Mouse (Mus musculus) layer of hippocampus, postnatal 25 days (tissue): ENCODE data around the gene Birc7. TPM values are rescaled to one million over a fixed set of nuclear protein-coding genes. Genes with fewer than 3 reads are reported as not detected.

Experiments
- DNase-seq, 2 experiments: peaks; one replicate each; pipeline ENCODE4 v3.0.0; 2022; ENCODE audit warnings: mixed read lengths in 2 of 2, low spot score in 1 of 2; ENCODE audit errors: extremely low spot score in 1 of 2
- total RNA-seq, 2 experiments: library from RNA; stranded (reverse); gene quantifications; 2 replicates each; pipeline ENCODE4 v1.2.3; 2021

Birc7 gene
- under 1 TPM in 1 of 2 experiments, not detected in 1; 0.22 TPM for total RNA-seq

GRCm38 (mm10) chr2:180928723-180929122, at the start of gene Birc7:
TSS of gene Birc7 (plus strand) at chr2:180929023.
- no peak for DNase-seq

DNA sequence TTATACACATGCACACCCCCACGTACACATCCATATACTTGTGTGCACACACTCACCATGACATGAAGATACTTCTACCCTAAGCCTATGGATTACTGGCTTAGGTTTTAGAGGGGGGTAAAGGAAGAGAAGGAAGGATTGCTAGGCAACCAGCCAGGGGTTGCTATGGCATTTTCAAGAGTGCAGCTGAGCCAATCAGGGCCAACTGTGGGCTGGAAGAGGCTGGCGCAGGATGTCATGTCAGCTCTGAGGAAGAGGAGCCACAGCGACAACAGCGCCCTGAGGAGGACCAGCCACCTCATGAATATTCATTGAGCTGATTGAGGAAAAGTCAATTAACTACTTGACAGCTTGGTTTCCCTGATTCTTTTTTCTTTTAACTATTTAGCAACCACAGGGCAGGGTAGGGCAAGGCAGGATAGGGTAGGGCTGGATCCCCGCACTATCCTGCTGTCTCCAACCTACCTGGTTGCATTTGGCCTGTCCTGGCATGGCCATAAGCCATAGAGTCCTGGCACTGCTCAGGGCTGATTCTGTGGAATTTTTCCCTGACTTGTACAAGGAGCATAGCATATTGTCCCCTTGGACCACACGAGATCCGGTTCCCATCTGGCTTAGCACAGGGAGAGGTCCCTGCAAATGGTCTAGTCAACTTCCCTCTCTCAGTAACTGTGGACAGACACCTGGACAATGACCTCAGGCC, 49.3 kb upstream of the Birc7 start:
- DNase-seq: no peak

- no peak for DNase-seq
These were observed 47.5 kb upstream of the Birc7 start for GRCm38 (mm10) chr2:180881281-180881680.

DNA sequence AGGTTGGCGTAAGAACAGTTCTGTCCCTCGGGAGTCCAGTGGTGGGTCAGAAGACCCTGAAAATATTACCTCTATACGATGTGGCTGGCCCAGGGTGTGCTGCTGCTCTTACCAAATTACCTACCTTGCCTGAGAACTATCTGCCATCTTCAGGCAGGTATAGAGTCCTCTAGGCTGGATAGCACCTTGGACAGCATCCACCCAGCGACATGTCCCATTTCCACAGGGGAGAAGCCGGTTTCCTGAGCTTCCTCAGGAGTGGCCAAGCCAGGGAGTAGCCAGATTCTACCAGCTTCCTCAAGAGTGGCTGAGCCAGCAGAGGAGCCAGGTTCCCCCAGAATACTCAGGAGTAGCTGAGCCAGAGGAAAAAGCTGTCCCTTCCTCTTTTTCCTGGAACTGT, 43.6 kb upstream of the Birc7 start:
- DNase-seq: no peak

DNA sequence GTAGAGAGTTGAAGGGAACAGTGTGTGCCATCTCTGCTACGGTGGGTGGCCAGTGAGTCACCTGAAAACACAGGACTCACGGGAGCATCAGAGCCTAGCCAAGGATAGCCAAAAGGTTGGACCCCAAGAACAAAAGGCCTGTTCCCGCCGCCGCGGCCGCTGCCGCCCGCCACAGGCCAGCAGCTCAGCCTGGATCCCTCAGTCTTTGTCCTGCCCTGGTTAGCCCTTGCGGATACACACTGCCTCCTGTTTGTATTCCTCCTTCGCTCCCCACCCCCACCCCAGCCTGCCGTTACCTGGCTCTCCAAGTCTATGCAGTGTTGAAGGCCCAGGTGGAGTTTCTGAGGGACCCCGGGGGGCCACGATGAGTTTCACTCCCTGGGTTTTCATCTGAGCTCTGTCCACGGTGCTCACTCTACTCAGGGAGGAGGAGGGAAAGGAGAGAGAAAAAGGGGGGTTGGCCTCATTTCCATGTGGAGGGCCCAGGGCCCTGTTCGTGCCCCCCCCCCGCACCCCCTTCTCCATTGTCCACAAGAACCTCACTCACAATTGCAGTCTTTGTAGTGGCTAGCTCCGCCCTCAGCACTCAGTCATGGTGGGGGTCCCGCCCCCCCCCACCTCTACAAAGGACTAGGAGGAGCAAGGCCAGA, 39.4 kb upstream of the Birc7 start:
- no peak for DNase-seq

DNA sequence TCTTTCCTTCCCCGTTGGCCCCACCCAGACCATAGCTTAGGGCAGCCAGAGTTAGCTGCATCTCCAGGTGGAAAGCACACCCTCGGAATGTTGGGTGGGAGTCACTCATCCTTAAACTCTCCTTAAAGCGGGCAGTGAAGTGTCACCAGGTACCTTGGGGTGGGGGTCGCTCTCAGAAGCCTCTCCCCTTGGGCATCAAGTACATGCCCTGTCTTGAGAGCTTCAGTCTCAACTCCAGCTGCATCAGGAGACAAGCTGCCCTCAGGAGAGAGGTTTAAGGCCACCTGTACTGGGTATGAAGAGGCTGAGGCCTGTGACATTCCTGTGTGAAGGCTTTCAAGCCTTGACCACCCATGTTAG, 38.9 kb upstream of the Birc7 start:
- no peak for DNase-seq

DNA sequence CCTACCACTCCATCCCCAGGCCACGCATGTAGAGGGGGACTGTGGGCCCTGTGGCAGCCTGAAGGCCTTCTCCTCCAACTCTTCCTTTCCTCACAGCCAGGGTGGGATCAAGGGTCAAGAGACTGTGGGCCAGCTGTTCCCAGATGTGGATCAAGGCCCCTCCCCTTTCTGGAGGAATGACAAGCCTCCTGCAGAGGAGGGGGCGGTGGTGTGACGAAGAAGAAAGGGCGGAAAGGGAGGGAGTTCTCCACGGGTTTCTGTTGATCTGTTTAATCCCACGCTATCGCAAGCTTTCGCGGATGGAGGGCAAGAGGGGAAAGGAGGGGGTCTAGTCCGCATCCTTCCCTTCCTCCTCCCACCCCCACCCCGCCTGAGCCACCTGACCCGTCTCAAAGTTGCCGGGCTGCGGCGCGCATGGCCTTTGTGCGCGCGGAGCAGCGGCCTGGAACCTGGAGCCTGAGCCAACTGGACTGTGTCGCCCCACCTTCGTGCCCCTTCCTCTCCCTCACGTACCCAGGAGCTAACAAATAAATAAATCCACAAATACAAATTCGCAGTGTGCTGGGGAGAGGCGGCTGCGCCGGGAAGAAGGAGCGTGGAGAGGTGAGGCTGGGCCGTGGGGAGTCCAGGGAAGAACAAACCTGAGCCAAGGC, 38.3 kb upstream of the Birc7 start:
- peak in 1 of 2 experiments; percentile 33 for DNase-seq

DNA sequence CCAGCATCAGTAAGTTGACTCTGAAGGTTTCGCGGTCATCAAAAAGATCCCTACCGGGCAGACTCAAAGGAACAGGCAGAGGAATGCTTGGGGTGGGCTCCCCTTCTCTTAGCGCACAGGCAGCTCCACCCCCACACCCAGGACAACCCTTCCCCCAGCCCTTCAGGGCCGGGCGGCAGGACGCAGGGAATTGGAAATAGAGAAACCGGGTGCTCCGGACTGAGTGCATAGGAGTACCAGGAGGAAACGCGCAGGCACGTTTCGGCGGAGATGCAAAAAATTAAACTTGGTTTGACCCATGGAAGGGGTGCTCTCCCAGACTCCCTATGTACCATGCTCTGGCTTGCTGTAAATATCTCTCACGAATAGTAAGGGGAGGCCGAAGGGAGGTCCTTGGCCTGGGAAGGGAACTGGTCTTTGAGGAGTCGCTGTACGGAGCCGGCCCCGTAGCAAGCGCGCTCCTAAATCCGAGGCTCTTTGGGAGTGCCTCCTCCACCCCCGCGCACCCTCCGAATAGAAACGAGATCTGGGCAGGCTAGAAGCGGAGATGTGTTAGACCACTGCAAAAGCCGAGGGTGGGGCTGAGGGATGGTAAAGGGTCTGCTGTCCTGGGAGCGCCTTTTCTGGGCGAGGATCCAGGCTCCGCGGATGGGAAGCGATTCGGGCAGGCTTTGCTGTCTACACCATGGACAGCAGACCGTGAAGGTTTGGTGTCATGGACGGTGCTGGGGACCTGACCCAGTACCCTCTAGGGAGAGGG, 37.6 kb upstream of the Birc7 start:
- DNase-seq: peak; percentile 42 to 51

DNA sequence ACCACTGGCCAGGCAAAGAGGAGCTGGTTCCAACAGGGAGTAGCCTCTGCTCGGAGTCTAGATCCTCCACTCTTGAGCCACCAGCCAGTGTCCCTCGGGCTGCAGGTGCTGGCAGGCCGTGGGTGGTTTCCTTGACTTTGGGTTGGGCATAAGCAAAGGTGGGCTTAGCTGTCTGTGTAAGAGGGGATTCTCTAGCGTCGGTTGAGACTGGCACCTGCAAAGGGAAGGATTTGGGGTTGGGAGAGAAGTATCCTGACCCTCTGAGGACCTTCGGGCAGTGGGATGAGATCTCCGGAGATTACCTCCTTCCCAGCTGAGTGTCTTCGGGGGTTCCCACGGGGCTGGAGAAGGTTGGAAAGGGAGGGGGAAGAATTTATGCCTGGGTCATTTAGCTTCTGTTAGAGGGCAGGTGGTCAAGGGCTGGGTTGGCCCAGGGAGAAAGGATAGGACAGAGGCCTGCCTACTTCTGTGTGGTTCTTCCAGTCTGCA, 36.9 kb upstream of the Birc7 start:
- no peak for DNase-seq

DNA sequence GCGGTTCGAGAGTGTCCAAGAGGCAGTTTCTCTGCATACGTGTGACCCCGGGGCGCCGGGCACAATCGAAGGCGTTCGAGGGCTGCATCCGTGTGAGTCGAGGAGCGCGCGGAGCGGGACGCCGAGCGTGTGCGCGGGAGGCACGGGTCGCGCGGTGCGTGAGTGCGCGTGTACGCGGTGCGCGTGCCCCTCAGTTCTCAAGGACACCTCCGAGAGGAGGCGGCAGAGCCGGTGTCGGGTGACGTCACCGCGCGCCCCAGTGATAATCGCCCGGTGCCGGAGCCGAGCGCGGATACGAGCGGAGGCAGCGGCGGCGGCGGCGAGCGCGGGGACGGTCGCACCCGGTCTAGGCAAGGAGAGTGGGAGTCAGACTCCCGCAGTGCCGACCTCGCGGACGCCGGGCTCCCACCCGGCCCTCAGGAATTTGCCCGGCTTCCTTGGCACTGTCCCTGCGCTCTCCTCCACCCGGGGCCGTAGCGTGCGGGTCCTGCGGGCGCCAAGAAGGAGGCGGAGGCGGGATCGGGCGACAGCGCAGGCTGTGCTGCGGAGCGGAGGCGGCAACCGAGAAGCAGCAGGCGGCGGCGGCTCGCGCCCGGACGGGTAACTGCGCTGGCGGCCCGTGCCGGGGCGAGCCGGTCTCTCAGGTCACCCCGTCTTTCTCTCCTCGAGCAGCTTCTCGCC, 35.8 kb upstream of the Birc7 start:
- peak; percentile 83 to 86 for DNase-seq

DNA sequence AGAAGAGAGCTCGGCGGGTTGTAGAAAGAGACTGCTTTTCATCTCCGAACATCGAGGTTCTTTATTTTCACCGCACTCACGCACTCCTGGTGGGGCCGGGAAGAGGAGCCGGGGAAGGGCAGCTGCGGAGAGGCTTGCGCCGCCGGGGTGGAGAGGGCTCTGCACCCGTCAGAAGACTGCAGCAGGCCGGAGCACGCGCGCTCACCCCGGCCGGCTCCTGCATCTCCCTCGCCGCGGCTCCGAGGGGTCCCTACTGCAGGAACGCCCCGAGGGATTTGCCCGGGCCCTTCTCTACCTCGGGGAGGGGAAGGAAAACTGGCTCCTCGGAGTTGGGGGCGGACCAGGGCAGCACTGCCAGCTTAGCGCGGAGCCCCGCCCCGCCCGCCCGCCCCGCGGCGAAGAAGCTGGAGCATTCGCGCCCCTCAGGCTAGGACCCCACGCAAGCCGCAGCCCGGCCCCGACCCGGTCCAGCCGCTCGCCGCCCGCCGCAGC, 35.2 kb upstream of the Birc7 start:
- DNase-seq: peak; percentile 37 to 41

- DNase-seq: peak; percentile 47 to 53
These were observed 34.7 kb upstream of the Birc7 start for GRCm38 (mm10) chr2:180894029-180894623.

DNA sequence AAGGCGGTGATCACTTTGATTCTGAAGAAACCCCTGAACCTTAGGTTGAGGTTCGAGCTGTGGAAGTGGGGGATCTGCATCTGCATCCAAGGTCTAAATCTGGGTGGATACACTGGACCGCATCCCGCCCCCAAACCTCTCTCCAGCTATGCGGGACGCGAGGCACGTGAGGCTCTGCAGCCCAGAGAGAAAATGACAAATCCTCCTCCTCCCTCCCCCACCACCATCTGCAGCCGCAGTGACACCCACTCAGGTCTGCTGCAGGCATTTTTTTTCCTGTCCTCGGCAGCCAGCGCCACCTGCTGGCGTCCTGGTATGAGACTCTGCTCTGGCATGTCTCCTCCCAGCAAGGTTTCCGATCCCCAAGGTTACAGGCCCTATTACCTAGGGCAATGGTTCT, 34.1 kb upstream of the Birc7 start:
- peak; percentile 80 to 88 for DNase-seq

GRCm38 (mm10) chr2:180895321-180895720, 33.5 kb upstream of the Birc7 start:
- peak; percentile 29 to 31 for DNase-seq

DNA sequence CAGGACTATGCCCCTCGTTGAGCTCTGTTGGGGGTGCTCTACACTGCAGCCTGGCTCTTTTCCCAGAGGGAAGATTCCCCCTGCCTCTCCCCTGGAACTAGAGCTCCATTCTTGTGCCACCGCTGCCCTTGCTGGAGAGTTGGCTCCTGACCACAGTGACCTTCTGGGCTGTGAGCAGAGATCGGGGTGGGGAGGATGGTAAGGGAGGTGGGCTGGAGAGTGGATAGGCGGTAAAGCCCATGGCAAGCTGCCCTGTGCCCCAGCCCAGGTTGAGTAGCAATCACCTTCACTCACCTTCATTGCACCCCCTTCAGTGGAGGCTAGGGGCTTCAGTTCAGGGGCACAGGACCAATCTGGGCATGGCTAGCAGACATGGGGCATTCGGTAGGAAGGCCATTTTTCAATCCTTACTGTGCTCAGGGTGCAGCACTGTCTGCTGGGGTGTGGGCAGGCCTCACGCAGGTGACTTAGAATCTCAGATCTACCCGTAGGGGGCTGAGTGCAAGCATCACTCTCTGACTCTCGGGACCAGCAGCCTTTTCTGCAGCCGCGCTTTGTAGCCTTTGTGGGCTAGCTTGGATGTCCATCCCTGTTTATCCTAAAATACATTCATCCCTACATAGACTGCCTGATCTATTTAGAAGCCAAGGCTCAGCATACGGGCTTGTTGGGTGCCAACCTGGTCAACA, 32.8 kb upstream of the Birc7 start:
- DNase-seq: peak in 1 of 2 experiments; percentile 24

- peak in 1 of 2 experiments; percentile 42 for DNase-seq
These were observed 31.8 kb upstream of the Birc7 start for GRCm38 (mm10) chr2:180896819-180897625.

DNA sequence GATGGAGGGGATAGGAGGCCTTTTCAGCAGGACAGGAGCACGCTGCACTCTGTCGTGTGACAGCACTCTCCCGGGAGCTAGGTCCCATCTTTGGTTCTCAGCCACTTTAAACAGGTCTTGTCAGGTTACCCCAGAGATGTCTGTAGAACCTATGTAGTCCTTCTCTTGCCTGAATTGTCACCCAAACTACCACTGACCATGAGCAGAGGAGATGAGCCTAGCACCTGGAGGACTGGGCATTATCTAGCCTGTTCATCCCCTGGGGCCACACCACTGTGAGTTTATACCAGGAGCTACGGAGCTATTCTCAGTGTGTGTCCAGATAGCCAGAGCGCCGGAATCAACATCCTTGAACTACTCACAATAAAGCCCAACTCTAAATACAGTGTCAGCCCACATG, 31.0 kb upstream of the Birc7 start:
- no peak for DNase-seq

- no peak for DNase-seq
These were observed 26.7 kb upstream of the Birc7 start for GRCm38 (mm10) chr2:180902086-180902485.
